Mouse (Mus musculus) embryonic facial prominence, embryonic 10.5 days (tissue): ENCODE data around the gene Sult5a1. TPM values are rescaled to one million over a fixed set of nuclear protein-coding genes. Genes with fewer than 3 reads are reported as not detected.

Experiments used
- DNase-seq: peaks from one replicate; pipeline ENCODE4 v3.0.0-alpha.2; 2017; ENCODE audit warnings: low spot score
- H3K27ac ChIP-seq: fragments of 300-500 bp; sonication (generic); replicated peaks from 2 replicates; pipeline ENCODE4 v1.5.1; 2016; ENCODE audit warnings: mild to moderate bottlenecking
- H3K27me3 ChIP-seq: fragments of 300-500 bp; sonication (generic); replicated peaks from 2 replicates; pipeline ENCODE4 v1.6.1; 2016; ENCODE audit warnings: low read depth, mild to moderate bottlenecking; ENCODE audit not compliant: poor library complexity, severe bottlenecking
- H3K36me3 ChIP-seq: fragments of 300-500 bp; sonication (generic); replicated peaks from 2 replicates; pipeline ENCODE4 v1.6.1; 2016; ENCODE audit warnings: mild to moderate bottlenecking, moderate library complexity
- H3K4me1 ChIP-seq: fragments of 300-500 bp; sonication (generic); 2 replicates; pipeline ENCODE4 v1.6.1; 2016
- H3K4me3 ChIP-seq: fragments of 300-500 bp; sonication (generic); 2 replicates; pipeline ENCODE4 v1.5.1; 2016; ENCODE audit warnings: mild to moderate bottlenecking, moderate library complexity
- H3K9me3 ChIP-seq: fragments of 300-500 bp; sonication (generic); 2 replicates; pipeline ENCODE4 v1.6.1; 2016; ENCODE audit warnings: mild to moderate bottlenecking
- WGBS: fragments of 180-500 bp; shearing (Covaris S2); methylation state at CpG from one replicate; pipeline ENCODE4 v1.1.7; 2016; 5-methylcytosine and 5-hydroxymethylcytosine counted together
- polyA plus RNA-seq: library from polyadenylated mRNA; unstranded; fragments of >200 nt; fragmentation: Nextera tagmentation; extraction: Ambion mirVana; gene quantifications from 2 replicates; pipeline ENCODE4 v1.2.1, GENCODE M21; 2016

Sult5a1 gene
- polyA plus RNA-seq, 1 experiment from 2014 or later: 8.2 TPM

- H3K4me1 ChIP-seq: peaks cover 28% of the 10 kb centered on the region
- H3K27ac ChIP-seq: 0 out of 2 replicates have a peak overlapping the region, but pooled peaks have one; percentile 72
- H3K36me3 ChIP-seq: no peaks in the 10 kb centered on the region
- no peaks in the 10 kb centered on the region for H3K9me3 ChIP-seq
- H3K27me3 ChIP-seq: no peaks in the 10 kb centered on the region
- WGBS: 80% methylated on average over 9 of the region's 9 CpGs
- DNase-seq: no peak
- no peak overlapping the region for H3K4me3 ChIP-seq
Observed at GRCm38 (mm10) chr8:123156070-123156773, 1.9 kb downstream of the Sult5a1 start.

- Histone ChIP-seq H3K9me3 (no peaks in the 10 kb centered on the region), H3K36me3 (no peaks in the 10 kb centered on the region), H3K27ac (no peak overlapping the region), H3K4me3 (no peak overlapping the region), H3K27me3 (no peaks in the 10 kb centered on the region), H3K4me1 (peaks cover 28% of the 10 kb centered on the region)
- WGBS: 63% methylated on average over 5 of the region's 5 CpGs
- DNase-seq: no peak
Observed at GRCm38 (mm10) chr8:123155177-123155576, 2.9 kb downstream of the Sult5a1 start.

- no peak for DNase-seq
- no peaks in the 10 kb centered on the region; the same call in 1 of the 2 replicates for H3K4me1 ChIP-seq
- H3K4me3 ChIP-seq: no peak overlapping the region
- H3K9me3 ChIP-seq: no peaks in the 10 kb centered on the region
- no peak overlapping the region for H3K27ac ChIP-seq
- H3K27me3 ChIP-seq: no peaks in the 10 kb centered on the region
- no peaks in the 10 kb centered on the region for H3K36me3 ChIP-seq
- 66% methylated on average over 9 of the region's 9 CpGs for WGBS
Observed at GRCm38 (mm10) chr8:123150737-123151171, 7.4 kb downstream of the Sult5a1 start.

- Histone ChIP-seq H3K4me3 (no peak overlapping the region), H3K36me3 (no peaks in the 10 kb centered on the region), H3K27me3 (no peaks in the 10 kb centered on the region), H3K4me1 (no peaks in the 10 kb centered on the region; the same call in 1 of the 2 replicates), H3K9me3 (no peaks in the 10 kb centered on the region), H3K27ac (no peak overlapping the region)
- DNase-seq: no peak
- WGBS: 76% methylated on average over 7 of the region's 7 CpGs
Observed at GRCm38 (mm10) chr8:123146390-123146789, 11.7 kb downstream of the Sult5a1 start.

- Histone ChIP-seq H3K36me3 (no peaks in the 10 kb centered on the region), H3K4me3 (no peak overlapping the region), H3K4me1 (no peaks in the 10 kb centered on the region), H3K9me3 (no peaks in the 10 kb centered on the region), H3K27me3 (no peaks in the 10 kb centered on the region), H3K27ac (no peak overlapping the region)
- peak; percentile 67 for DNase-seq
- WGBS: 55% methylated on average over 6 of the region's 6 CpGs
Observed at GRCm38 (mm10) chr8:123145279-123145678, 12.8 kb downstream of the Sult5a1 start.

- H3K27ac ChIP-seq: no peak overlapping the region
- 89% methylated on average over 14 of the region's 14 CpGs for WGBS
- H3K27me3 ChIP-seq: no peaks in the 10 kb centered on the region
- H3K36me3 ChIP-seq: no peaks in the 10 kb centered on the region
- H3K4me1 ChIP-seq: peaks cover 19% of the 10 kb centered on the region
- no peak overlapping the region for H3K4me3 ChIP-seq
- DNase-seq: no peak
- H3K9me3 ChIP-seq: no peaks in the 10 kb centered on the region
Observed at GRCm38 (mm10) chr8:123141741-123142462, 16.2 kb downstream of the Sult5a1 start.

GRCm38 (mm10) chr8:123138741-123139140 lies 19.4 kb downstream of the Sult5a1 start:
- Histone ChIP-seq H3K4me3 (no peak overlapping the region), H3K27me3 (no peaks in the 10 kb centered on the region), H3K27ac (0 out of 2 replicates have a peak overlapping the region, but pooled peaks have one; percentile 70), H3K4me1 (peaks cover 44% of the 10 kb centered on the region), H3K36me3 (no peaks in the 10 kb centered on the region), H3K9me3 (no peaks in the 10 kb centered on the region)
- 61% methylated on average over 4 of the region's 4 CpGs for WGBS
- no peak for DNase-seq

GRCm38 (mm10) chr8:123137645-123138077 lies 20.5 kb downstream of the Sult5a1 start:
- Histone ChIP-seq H3K9me3 (peaks cover 4% of the 10 kb centered on the region; the same call in 1 of the 2 replicates), H3K27me3 (no peaks in the 10 kb centered on the region), H3K4me3 (no peak overlapping the region), H3K36me3 (no peaks in the 10 kb centered on the region), H3K4me1 (peaks cover 44% of the 10 kb centered on the region), H3K27ac (peak overlapping the region; percentile 70)
- WGBS: 15% methylated on average over 2 of the region's 2 CpGs
- peak; percentile 80 for DNase-seq

- WGBS: 86% methylated on average over 9 of the region's 9 CpGs
- Histone ChIP-seq H3K9me3 (peaks cover 4% of the 10 kb centered on the region; the same call in 1 of the 2 replicates), H3K4me3 (no peak overlapping the region), H3K27ac (peak overlapping the region; percentile 59; the same call in 1 of the 2 replicates), H3K36me3 (no peaks in the 10 kb centered on the region), H3K4me1 (peaks cover 44% of the 10 kb centered on the region), H3K27me3 (no peaks in the 10 kb centered on the region)
- no peak for DNase-seq
Observed at GRCm38 (mm10) chr8:123136287-123136686, 21.8 kb downstream of the Sult5a1 start.

GRCm38 (mm10) chr8:123135806-123136205 lies 22.3 kb downstream of the Sult5a1 start:
- Histone ChIP-seq H3K27ac (peak overlapping the region; percentile 57), H3K4me3 (no peak overlapping the region)
- 51% methylated on average over 9 of the region's 9 CpGs for WGBS

GRCm38 (mm10) chr8:123135406-123135805 lies 22.7 kb downstream of the Sult5a1 start:
- no peaks in the 10 kb centered on the region for H3K27me3 ChIP-seq
- no peaks in the 10 kb centered on the region for H3K36me3 ChIP-seq
- DNase-seq: no peak
- H3K9me3 ChIP-seq: peaks cover 4% of the 10 kb centered on the region; the same call in 1 of the 2 replicates
- H3K27ac ChIP-seq: peak overlapping the region; percentile 57
- peaks cover 50% of the 10 kb centered on the region for H3K4me1 ChIP-seq
- WGBS: 38% methylated on average over 7 of the region's 7 CpGs
- 0 out of 2 replicates have a peak overlapping the region, but pooled peaks have one; percentile 11 for H3K4me3 ChIP-seq

More at GRCm38 (mm10) chr8:123135806-123136205, 22.3 kb downstream of the Sult5a1 start:
- Histone ChIP-seq H3K27me3 (no peaks in the 10 kb centered on the region), H3K36me3 (no peaks in the 10 kb centered on the region), H3K9me3 (peaks cover 4% of the 10 kb centered on the region; the same call in 1 of the 2 replicates), H3K4me1 (peaks cover 48% of the 10 kb centered on the region)
- DNase-seq: peak; percentile 40

GRCm38 (mm10) chr8:123134149-123134713 lies 23.9 kb downstream of the Sult5a1 start:
- Histone ChIP-seq H3K9me3 (peaks cover 4% of the 10 kb centered on the region; the same call in 1 of the 2 replicates), H3K36me3 (no peaks in the 10 kb centered on the region), H3K27me3 (no peaks in the 10 kb centered on the region), H3K4me3 (no peak overlapping the region), H3K27ac (peak overlapping the region; percentile 51; the same call in 1 of the 2 replicates), H3K4me1 (peaks cover 50% of the 10 kb centered on the region)
- WGBS: 88% methylated on average over 11 of the region's 11 CpGs
- DNase-seq: no peak
